Mouse (Mus musculus) adrenal gland, postnatal 4 days (tissue): ENCODE results near the gene Daam1. TPM values are rescaled to one million over a fixed set of nuclear protein-coding genes. Genes with fewer than 3 reads are reported as not detected.

ENCODE experiments used
- DNase-seq, 2 experiments: peaks; one replicate each; pipeline ENCODE4 v3.0.0; 2021 to 2022; ENCODE audit warnings: low spot score in 2 of 2, mixed read lengths in 2 of 2
- total RNA-seq, 2 experiments: library from RNA; stranded (reverse); gene quantifications; 2 replicates each; pipeline ENCODE4 v1.2.3; 2021

Daam1 gene
- total RNA-seq, 2 experiments from 2014 or later: 30.5 to 31.4 TPM

GRCm38 (mm10) chr12:71859096-71859495, 28.2 kb downstream of the Daam1 start:
- no peak for DNase-seq

- no peak for DNase-seq
Measured at GRCm38 (mm10) chr12:71863846-71864543, 33.1 kb downstream of the Daam1 start.

- DNase-seq: no peak
Measured at GRCm38 (mm10) chr12:71864544-71864897, 33.6 kb downstream of the Daam1 start.

- no peak for DNase-seq
Measured at GRCm38 (mm10) chr12:71865937-71866336, 35.1 kb downstream of the Daam1 start.

GRCm38 (mm10) chr12:71867345-71868240, 36.7 kb downstream of the Daam1 start:
- no peak for DNase-seq

- DNase-seq: no peak
Measured at GRCm38 (mm10) chr12:71870644-71871043, 39.8 kb downstream of the Daam1 start.

- no peak for DNase-seq
Measured at GRCm38 (mm10) chr12:71872330-71872729, 41.5 kb downstream of the Daam1 start.

GRCm38 (mm10) chr12:71874561-71874960, 43.7 kb downstream of the Daam1 start:
- no peak for DNase-seq

GRCm38 (mm10) chr12:71874984-71875383, 44.1 kb downstream of the Daam1 start:
- DNase-seq: no peak

GRCm38 (mm10) chr12:71875761-71876489, 45.0 kb downstream of the Daam1 start:
- DNase-seq: no peak

GRCm38 (mm10) chr12:71880987-71881386, 50.1 kb downstream of the Daam1 start:
- DNase-seq: no peak

- DNase-seq: no peak
Measured at GRCm38 (mm10) chr12:71881477-71881876, 50.6 kb downstream of the Daam1 start.

- DNase-seq: no peak
Measured at GRCm38 (mm10) chr12:71883066-71883711, 52.3 kb downstream of the Daam1 start.

GRCm38 (mm10) chr12:71885170-71885574, 54.3 kb downstream of the Daam1 start:
- DNase-seq: no peak

- no peak for DNase-seq
Measured at GRCm38 (mm10) chr12:71885717-71886116, 54.8 kb downstream of the Daam1 start.

GRCm38 (mm10) chr12:71886406-71886805, 55.5 kb downstream of the Daam1 start:
- DNase-seq: no peak

- DNase-seq: no peak
Measured at GRCm38 (mm10) chr12:71886941-71887340, 56.1 kb downstream of the Daam1 start.

- DNase-seq: no peak
Measured at GRCm38 (mm10) chr12:71888370-71888769, 57.5 kb downstream of the Daam1 start.

- DNase-seq: no peak
Measured at GRCm38 (mm10) chr12:71889266-71889665, 58.4 kb downstream of the Daam1 start.

GRCm38 (mm10) chr12:71890282-71890681, 59.4 kb downstream of the Daam1 start:
- DNase-seq: no peak

- no peak for DNase-seq
Measured at GRCm38 (mm10) chr12:71891729-71892355, 61.0 kb downstream of the Daam1 start.
